Mouse (Mus musculus) embryo, embryonic 9.5 days (tissue): ENCODE data around the gene Msi2.

Source experiments
- DNase-seq: peaks from one replicate; pipeline ENCODE4 v3.0.0-alpha.2; 2017; ENCODE audit errors: extremely low spot score

Msi2 gene

DNA sequence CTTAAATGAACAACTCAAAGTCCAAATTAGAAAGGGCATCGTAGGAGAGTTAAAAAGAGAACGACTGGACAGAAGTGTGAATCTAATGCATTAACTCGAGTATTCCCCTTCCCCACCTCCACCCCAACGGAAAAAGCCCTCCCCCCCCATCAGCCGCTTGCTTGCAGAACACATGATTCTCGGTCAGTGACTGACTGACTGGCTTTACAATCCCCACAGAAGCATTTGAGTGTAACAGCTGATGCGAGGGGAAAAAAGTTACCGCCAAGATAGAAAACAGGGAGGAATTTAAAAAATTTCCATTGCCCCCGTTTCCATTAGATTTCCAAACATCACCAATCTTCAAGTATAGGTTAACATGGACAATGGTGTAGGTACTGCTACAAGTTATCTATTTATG, 4.8 kb downstream of the Msi2 start:
- no peak for DNase-seq

DNA sequence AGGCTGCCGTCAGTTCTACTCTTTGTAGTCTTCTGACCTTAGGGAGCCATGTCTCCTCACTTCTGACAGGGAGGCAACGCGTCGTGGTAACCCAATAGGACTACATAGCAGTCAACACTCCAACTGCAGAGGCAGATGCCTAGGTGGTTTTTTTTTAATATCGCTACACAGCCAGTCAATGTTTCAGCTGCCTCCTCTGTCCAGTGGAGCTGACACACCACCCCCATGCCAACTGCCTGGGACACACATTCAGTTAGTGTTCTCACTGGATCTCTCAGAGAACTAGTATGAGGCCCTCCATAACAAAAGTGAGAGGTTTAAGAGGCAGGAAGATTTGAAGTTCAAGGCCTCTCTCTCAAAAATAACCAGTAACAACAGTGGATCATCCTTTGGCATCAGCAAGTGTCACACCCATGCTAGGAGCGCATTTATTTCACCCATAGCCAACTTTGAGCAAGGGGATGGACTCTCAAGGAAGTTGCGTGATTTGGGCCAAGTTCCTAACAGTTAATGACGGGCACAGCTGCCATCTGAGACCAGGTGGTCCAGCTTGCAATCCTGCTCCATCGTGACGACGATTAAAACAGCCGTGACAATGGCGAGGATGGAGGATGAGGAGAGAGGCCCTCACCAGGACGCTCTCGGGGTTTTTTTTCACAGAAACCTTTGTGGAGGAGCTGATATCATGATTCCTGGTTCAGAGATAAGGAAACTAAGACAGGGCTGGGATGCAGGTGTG, 8.3 kb downstream of the Msi2 start:
- no peak for DNase-seq

DNA sequence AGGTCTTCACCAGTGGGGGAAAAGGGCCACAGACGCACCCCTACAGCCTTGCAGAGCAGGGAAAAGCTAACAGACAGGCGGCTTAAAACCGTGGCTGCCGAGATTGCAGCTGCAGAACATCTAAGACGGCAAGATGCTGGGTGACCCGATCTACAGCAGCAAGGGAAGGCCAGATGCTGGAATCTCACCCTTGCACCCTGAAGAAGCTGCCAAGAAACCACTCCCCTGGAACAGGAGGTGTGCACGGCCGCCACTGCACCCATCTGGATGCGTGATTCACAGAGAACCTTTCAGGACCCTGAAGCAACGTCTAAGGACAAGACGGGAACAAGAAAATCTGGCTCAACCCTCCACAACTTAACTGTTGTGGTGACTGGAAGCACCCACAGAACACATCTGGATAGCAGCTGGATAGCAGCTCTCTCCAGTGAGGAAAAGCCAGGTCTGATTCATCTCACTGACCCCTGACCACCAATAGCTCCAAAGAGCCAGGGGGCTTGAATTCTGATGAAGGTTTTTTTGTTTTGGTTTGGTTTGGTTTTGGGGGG, 11.0 kb downstream of the Msi2 start:
- no peak for DNase-seq

DNA sequence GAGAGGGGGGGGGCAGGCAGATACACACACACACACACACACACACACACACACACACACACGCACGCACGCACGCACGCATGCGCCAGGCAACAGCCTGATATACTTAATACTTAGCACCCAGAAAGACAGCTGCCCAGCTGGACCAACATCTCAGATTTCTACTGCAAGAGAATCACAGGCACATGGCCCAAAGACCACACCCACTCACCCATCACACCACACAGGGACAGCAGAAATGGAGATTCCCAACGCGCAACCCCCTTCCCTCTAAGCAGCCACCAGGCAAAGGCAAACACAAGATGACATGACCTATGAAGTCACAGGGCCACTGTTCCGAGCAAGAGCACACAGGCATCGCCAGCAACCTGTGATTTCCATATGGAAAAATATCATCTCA, 13.6 kb downstream of the Msi2 start:
- no peak for DNase-seq

DNA sequence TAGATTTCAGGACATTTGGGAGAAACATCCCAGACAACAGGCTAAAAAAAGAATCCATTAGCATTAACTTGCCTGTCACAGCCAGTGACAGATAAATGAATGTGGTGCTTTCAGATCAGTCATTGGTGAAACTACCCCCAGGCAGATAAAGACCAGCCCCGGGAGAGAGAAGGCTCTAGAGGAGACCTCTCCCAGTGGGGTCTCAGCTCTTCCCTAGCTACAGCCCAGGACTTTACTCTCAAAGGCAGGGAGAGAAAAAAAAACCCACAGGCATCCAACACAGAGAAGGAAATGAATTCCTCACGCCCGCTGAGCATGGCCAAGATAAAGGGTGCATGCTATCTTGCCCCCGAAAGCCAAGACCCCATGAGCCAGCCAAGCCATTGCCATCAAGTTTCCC, 15.1 kb downstream of the Msi2 start:
- DNase-seq = peak; percentile 58

DNA sequence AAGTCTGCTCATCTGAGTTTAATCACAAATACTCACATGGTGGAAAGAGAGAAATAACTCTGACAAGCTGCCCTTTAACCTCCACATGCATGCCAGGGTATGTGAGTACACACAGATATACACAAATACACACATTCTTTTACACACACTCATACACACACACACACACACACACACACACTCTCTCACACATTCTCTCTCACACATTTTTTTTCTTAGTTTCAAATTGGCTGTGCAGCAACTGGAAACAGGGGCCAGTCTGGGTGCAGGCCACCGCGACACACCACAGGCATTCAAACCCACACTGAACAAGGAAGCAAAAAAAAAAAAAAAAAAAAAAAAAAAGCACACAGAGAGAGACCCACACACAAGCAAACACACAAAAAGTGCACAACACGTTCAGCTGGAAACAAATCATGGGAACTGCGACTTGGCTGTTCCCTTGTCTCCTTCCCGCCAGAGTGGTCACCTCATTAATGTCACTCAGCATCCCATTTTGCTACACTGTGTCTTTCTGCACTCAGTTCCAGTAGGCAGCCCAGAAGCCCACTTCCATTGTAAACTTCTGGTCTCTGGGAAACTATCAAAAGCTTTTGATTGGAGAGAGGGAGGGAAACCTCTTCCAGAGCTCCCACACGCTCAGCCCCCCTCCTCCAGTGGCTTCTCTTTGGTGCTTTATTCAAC, 16.2 kb downstream of the Msi2 start:
- no peak for DNase-seq

DNA sequence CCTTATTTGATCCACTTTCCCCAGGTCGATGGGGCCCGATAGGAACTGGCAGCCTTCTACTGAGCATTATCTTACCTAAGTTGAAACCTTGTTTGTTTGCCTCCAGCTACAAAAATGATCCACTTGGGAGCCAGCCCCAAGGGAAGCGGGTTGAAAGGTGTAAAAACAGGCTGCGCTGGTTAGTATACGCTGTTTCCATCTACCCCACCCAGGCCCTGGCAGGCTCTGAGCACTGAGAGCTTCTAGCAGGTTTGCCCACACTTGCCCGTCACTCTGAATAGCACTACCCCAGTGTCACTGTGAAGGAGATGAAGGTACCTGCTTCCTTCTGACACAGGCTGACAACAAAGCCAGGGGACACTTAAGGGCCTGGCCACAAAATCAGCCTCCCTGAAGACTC, 17.3 kb downstream of the Msi2 start:
- no peak for DNase-seq

DNA sequence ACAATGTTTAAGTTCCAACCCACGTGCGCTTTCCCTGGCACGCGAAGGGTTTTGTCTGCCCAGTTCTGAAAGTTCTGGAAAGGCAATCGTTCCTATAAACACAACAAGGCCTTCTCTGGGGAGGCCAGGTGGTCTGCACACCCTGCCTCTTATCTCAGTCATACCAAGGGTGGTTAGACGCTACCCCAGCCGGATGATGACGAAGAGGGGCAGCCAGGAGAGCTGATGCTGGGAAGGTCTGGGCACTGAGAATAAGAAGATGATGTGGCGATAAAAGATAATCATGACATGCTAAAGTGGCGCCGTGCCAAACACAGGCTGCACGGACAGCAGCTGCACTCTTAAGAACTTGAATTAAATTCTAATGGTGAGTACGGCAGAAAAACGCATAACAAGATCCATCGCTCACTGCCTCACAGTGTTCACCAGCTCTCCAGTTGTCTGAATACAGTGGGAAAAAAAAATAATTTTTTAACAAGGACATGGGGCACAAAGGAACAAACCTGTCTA, 18.1 kb downstream of the Msi2 start:
- no peak for DNase-seq

DNA sequence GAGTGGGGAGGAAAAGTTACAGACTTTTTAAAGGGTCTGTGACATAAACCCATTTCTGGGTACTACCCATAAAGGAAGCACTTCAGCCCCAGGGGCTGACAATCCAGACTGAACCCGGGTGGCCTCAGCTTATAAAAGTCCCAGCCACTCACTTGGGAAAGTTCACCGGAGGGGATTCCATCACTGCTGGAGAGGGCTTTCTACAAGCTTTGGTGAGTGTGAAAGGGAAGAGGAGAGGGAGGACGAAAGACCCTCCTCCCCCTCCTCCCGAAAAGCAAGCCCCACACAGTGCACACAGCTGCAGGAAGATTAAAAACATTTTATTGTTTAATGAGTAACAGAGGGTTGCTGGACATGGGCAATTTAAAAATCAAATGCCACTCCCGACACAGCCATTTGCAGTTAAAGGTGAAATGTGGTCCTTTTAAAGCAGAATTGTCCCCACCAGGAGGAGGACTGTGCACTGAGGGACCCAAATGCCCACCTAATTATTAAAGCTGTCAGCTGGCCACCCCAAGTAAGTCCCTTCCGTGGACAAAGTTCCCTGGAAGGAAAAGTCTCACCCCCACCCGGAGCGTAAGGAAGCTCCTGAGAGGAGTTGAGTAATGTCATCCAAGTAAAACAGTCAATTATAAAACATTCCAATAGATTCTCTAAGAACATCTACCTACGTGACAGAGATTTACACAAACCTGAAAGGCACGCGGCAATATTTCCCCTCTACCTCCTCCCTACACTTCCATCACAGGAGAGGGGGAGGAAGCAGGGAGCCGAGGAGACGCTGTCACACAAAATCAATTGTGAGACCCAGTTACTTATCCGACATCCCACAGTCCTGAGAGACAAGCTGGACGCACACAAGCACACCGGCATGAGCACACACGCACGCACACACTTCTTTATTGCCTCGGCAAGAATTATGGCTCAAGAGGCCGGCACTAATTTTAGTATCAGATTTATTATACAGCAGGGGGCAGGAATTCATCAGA, 24.1 kb downstream of the Msi2 start:
- DNase-seq = peak; percentile 45

DNA sequence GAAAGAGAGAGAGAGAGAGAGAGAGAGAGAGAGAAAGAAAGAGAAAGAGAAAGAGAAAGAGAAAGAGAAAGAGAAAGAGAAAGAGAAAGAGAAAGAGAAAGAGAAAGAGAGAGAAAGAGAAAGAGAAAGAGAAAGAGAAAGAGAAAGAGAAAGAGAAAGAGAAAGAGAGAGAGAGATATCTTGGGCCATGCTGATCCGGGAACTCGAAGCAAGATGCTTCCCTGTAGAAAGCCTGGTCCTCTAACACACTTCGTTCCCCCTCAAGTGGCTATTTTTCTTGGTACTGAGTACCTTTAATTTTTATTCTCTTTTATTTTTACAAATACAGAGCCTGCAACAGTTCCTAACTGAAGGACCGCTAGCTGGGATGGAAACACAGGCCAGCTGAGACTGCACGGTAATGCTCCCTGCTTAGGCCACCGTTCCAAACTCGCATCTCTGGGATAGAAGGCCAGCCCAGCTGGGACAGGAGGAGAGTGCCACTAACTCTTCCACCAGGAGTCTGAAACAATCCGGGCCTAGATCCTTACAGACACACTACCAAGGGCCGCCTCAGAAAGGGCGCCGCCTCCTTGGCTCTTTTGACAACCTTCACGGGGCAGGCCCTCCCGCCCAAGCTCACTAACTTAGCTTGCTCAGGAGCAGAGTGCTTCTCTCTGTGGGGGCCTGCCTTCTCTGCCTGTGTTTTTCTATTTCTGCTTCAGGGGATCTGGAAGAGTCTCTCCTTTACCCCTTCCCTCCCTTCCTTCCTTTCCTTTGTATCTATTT, 25.1 kb downstream of the Msi2 start:
- no peak for DNase-seq

DNA sequence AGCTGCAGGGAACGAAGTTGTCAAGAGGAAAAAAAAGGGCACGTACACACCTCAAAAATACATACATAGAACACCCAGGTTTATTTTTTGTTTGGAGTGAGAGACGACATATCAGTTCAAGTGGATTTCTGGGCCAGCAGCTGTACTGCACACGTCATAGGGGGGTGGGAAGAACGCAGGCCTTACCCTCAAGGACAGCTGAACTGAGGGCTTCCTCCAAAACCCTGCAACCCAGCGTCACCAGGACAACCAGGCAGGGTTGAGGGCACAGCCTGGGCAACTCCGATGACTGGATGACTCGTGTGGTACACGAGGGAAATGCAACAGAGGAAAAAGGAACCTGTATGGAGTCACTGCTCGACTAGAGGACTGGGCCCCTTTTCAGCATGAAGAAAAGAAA, 25.9 kb downstream of the Msi2 start:
- DNase-seq = peak; percentile 28

DNA sequence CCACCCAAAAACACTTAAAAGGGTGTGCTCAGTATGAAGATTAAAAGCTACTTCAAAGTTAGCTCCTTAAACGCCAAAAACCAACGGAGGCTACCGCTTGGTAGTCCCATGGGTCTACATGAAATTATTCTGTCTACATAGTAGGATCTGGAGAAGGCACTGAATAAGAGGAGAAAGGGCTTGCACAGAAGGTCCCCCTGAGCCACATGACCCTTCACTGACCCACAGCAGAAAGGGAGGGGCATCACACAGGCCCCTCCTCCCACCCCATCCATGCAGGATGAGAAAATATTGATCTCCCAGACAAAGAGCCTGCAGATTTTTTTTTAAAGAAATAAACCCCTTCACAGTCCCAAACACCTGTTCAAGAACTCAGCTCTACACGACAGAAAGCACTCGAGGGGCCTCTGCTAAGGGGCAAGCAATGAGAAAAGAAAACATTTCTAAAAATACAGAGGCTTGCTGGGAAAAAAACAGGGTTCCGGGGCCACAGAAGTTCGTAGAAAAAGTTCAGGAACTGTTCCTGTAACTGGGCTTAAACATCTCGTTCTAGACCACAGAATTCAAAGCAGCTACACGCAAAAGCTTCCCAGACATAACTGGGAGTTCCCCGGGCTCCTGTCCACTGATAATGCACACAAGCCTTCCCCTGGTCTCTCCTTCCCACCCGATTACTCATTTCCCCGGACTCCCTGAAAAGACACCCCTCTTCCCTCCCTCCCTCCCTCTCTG, 27.6 kb downstream of the Msi2 start:
- DNase-seq = peak; percentile 68

DNA sequence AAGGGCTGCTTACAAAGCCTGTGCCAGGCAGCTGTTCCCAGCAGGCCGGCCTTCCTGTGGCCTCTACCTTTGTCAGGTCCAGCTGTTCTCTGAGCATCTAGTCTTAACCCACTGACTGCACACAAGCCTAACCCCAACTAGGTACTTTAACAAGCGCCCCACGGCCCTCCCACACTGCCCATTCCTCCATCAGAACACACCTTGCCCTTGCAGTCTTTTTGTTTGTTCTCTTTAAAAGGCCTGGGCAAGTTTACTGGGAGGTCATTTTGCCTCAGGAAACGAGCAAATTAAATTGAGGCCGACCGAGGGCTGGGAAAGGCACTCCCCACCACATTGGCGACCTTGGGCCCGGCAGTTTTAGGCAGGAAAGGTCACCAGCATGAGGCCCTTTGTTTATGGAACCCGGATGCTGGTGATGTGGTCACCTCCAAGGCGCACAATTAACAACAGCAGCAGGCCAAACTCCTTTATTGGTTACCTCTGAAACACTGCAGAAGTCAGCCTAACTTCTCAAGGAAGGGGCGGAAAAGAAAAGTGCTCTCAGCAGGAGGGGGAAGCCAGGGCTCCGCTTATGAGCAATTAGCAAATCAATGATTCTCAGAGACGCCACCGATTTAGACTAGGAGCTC, 28.4 kb downstream of the Msi2 start:
- peak; percentile 62 for DNase-seq

DNA sequence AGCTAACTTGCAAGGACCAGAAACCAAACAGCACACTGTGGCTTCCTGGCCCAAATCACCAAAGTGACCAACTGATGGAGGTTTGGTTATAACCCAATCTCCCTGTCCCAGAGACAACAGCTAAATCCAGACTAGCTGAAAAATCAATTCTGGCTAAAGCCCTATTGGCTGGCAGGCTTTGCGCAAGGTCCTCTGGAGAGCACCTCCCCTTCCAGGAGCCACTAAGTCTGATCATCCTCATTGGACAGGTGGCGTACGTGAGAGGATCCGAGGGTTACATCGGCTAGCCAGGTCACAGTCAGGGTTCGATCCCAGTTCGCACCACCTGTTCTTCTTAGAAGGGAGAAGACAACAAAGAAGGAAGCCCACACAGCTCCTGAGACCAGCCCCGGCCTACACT, 29.7 kb downstream of the Msi2 start:
- no peak for DNase-seq

DNA sequence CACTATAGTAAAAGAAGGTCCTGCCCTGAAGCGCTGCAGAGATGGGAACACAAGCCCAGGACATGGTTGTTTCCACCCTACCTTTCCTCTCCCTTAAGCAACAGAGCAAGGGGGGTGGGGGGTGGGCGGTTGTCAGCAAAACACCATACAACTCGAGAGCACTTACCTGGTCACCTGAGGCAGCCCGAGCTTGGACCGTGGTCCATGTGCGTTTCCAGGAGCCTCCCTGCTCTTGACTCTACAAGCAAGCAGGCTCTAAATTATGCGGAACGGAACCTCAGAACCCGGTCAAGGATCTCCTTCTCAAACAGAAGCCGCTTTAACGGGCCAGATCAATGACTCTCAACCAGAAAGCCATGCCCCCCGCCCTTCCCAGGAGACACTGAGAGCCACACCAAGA, 30.6 kb downstream of the Msi2 start:
- no peak for DNase-seq

DNA sequence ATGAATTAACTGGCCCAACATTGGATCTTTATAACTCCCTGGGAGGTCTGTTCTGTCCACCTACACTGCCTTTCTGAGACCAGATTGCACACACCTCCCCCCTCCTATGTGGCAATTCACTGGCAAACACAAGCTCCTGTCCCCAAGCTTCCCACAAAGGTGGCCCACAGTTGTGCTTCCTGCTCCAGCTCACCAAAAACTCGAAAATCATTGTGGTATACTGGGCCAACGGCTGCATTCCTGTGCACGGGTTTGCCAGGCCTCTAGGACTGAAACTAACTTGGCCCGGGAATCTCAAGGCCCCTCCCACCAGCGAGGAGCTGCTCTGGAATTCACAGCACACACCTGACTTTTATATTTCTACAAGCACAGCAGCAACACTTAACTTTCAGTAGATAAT, 31.3 kb downstream of the Msi2 start:
- DNase-seq = no peak

DNA sequence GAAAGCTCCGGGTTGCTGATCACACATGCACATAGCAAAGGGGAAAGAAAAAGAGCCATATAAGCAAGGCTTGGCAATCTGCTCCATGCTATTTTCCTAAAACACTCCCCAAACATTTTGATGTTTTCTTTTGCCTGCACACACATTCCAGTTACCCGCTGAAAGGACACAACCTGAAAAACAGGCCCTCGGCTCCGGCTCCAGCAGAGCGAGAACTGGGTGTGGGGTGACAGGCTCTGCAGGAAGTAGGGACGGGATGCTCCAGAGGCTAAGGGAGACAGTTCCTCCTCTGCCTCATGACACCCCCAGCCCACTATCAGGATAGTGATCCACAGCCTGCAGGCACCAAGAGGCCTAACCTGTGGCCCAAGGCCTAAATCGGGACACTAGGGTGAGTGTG, 32.3 kb downstream of the Msi2 start:
- DNase-seq = no peak

DNA sequence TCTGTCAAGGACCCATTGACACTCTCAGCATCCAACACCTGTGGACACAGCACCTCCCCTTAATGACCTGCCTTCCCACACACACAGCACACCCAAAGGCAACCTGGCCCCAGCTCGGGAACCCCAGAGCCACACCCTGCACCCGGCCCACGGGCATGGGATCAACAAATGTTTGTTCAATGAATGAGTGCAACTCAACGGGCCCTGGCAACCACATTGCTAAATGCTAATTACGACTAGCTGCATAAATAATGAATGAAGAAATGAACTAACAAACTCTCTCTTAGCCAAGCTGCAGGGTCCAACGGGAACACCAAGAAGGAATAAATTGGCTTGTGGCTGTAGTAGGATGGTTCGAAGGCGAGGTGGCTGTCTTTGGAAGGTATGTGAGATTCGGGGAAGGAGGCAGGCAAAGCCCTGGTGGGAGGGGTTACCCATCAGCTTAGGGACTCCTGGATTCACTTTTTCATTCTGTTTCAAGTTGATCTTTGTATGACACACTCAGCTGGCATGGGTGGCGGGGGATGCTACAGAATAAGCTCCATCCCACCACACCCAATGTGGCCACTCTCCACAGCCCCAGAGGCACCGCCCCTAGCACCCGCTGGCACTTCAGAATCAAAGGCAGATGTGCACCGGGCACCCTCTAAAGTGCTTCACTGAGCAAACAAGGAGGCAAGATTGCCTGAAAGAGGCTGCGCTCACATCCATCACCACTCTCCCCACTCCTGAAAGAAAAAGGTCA, 35.1 kb downstream of the Msi2 start:
- DNase-seq = no peak

DNA sequence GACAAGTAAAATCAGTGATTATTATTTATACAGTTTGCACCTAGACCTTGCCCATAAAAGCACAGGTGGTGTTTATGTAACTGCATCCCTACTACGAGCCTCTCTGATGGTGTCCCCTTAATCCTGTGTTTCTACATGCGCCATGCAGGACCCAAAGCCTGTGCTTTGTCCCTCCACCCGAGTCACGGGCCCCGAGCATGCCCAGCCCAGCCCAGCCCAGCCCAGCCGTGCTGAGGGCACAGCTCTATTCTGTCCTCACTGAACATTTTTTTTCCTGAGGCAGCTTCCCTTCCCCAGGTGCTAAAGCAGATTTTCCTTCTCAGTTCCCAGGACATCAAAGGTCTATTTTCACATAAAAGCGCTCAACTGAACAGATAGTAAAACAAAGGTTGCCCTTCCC, 41.0 kb downstream of the Msi2 start:
- no peak for DNase-seq
